Mouse (Mus musculus) kidney, adult 2 months (tissue): ENCODE results near the gene Yif1b. TPM values are rescaled to one million over a fixed set of nuclear protein-coding genes. Genes with fewer than 3 reads are reported as not detected.

Source experiments
- DNase-seq: peaks from one replicate; pipeline ENCODE4 v3.0.0; 2021
- H3K27ac ChIP-seq: fragments of 200-500 bp; 2 replicates; pipeline ENCODE4 v1.5.1; 2012; ENCODE audit warnings: low read depth, low read length, control low read depth, inconsistent platforms; ENCODE audit not compliant: insufficient read depth
- H3K27me3 ChIP-seq: fragments of 200-500 bp; replicated peaks from 2 replicates; pipeline ENCODE4 v1.6.1; 2012; ENCODE audit warnings: mild to moderate bottlenecking, moderate library complexity, low read length, inconsistent platforms; ENCODE audit not compliant: control insufficient read depth, insufficient read depth
- H3K36me3 ChIP-seq: fragments of 200-500 bp; 2 replicates; pipeline ENCODE4 v1.6.1; 2012; ENCODE audit warnings: mild to moderate bottlenecking, moderate library complexity, low read length, inconsistent platforms; ENCODE audit not compliant: control insufficient read depth, insufficient read depth
- H3K4me1 ChIP-seq: fragments of 200-500 bp; 2 replicates; pipeline ENCODE4 v1.6.1; 2011; ENCODE audit warnings: low read length; ENCODE audit not compliant: control insufficient read depth, insufficient read depth
- H3K4me3 ChIP-seq: fragments of 200-500 bp; 2 replicates; pipeline ENCODE4 v1.5.1; 2011; ENCODE audit warnings: mild to moderate bottlenecking, low read depth, low read length, control low read depth; ENCODE audit not compliant: insufficient read depth
- CTCF ChIP-seq: fragments of 200-500 bp; conservative IDR thresholded peaks from 2 replicates; pipeline ENCODE4 v1.5.1; 2011; ENCODE audit warnings: low read depth, mild to moderate bottlenecking, control low read depth, low read length, moderate library complexity, mixed read lengths; ENCODE audit not compliant: insufficient read depth, insufficient read length
- POLR2A ChIP-seq: fragments of 200-500 bp; IDR thresholded peaks from one replicate; pipeline ENCODE4 v1.6.1; 2011; ENCODE audit warnings: low read depth, low read length, control low read depth
- WGBS: fragments of 180-500 bp; shearing (Covaris S2); methylation state at CpG from one replicate; pipeline ENCODE4 v1.1.7; 2018; 5-methylcytosine and 5-hydroxymethylcytosine counted together
- polyA plus RNA-seq: library from polyadenylated mRNA; depleted of rRNA; stranded (reverse); fragments of >200 nt; gene quantifications from 2 replicates; pipeline ENCODE4 v1.2.3, GENCODE M21; 2012

Yif1b gene
- polyA plus RNA-seq, 1 experiment = 179 TPM

- H3K4me3 ChIP-seq = peak within 1 kb of the TSS; percentile 43
- no peaks in the 10 kb centered on the region; the same call in 1 of the 2 replicates for H3K4me1 ChIP-seq
- H3K36me3 ChIP-seq = no peaks in the 10 kb centered on the region
- WGBS = 3% methylated on average over 59 of the region's 59 CpGs
- peak; percentile 65 for DNase-seq
- no peak for TF ChIP-seq POLR2A
- peak; percentile 64 for TF ChIP-seq CTCF
- no peaks in the 10 kb centered on the region for H3K27me3 ChIP-seq
- H3K27ac ChIP-seq = peak within 1 kb of the TSS; percentile 12; the same call in 1 of the 2 replicates
Observed at GRCm38 (mm10) chr7:29288942-29289638, 51.0 kb downstream of the Yif1b start, which contains the start of gene Ppp1r14a. Gene Ppp1r14a (plus strand): TSS chr7:29289308.

- H3K27me3 ChIP-seq = no peaks in the 10 kb centered on the region
- WGBS = 82% methylated on average over 6 of the region's 6 CpGs
- H3K4me1 ChIP-seq = no peaks in the 10 kb centered on the region; the same call in 1 of the 2 replicates
- peak overlapping the region; percentile 43 for H3K4me3 ChIP-seq
- DNase-seq = no peak
- peak overlapping the region; percentile 12; the same call in 1 of the 2 replicates for H3K27ac ChIP-seq
- no peaks in the 10 kb centered on the region for H3K36me3 ChIP-seq
- TF ChIP-seq CTCF (no peak), POLR2A (no peak)
Observed at GRCm38 (mm10) chr7:29289856-29290255, 51.7 kb downstream of the Yif1b start.

GRCm38 (mm10) chr7:29290691-29291485 is 52.8 kb downstream of the Yif1b start:
- DNase-seq = no peak
- no peak overlapping the region for H3K4me3 ChIP-seq
- H3K4me1 ChIP-seq = no peaks in the 10 kb centered on the region; the same call in 1 of the 2 replicates
- TF ChIP-seq CTCF = no peak
- TF ChIP-seq POLR2A = no peak
- 65% methylated on average over 11 of the region's 11 CpGs for WGBS
- H3K36me3 ChIP-seq = no peaks in the 10 kb centered on the region
- H3K27ac ChIP-seq = no peak overlapping the region; the same call in 1 of the 2 replicates
- no peaks in the 10 kb centered on the region for H3K27me3 ChIP-seq

- peak; percentile 60 for DNase-seq
- 40% methylated on average over 6 of the region's 7 CpGs for WGBS
- peak overlapping the region; percentile 1 for H3K27ac ChIP-seq
- no peak for TF ChIP-seq CTCF
- no peak for TF ChIP-seq POLR2A
- H3K4me3 ChIP-seq = no peak overlapping the region
- H3K36me3 ChIP-seq = no peaks in the 10 kb centered on the region
- H3K4me1 ChIP-seq = no peaks in the 10 kb centered on the region; the same call in 1 of the 2 replicates
- H3K27me3 ChIP-seq = no peaks in the 10 kb centered on the region
Observed at GRCm38 (mm10) chr7:29291616-29292457, 53.7 kb downstream of the Yif1b start.

GRCm38 (mm10) chr7:29292458-29293098 is 54.4 kb downstream of the Yif1b start:
- Histone ChIP-seq H3K4me3 (no peak overlapping the region), H3K4me1 (no peaks in the 10 kb centered on the region; the same call in 1 of the 2 replicates), H3K36me3 (no peaks in the 10 kb centered on the region), H3K27me3 (no peaks in the 10 kb centered on the region), H3K27ac (peak overlapping the region; percentile 45)
- peak; percentile 57 for DNase-seq
- 49% methylated on average over 8 of the region's 8 CpGs for WGBS
- TF ChIP-seq POLR2A = no peak
- TF ChIP-seq CTCF = no peak

GRCm38 (mm10) chr7:29293131-29294065 is 55.3 kb downstream of the Yif1b start:
- DNase-seq = peak; percentile 63
- Histone ChIP-seq H3K4me1 (no peaks in the 10 kb centered on the region; the same call in 1 of the 2 replicates), H3K4me3 (no peak overlapping the region), H3K36me3 (no peaks in the 10 kb centered on the region), H3K27me3 (no peaks in the 10 kb centered on the region), H3K27ac (peak overlapping the region; percentile 45)
- WGBS = 67% methylated on average over 19 of the region's 19 CpGs
- TF ChIP-seq POLR2A (no peak), CTCF (no peak)
